Mouse (Mus musculus) liver, adult 2 months (tissue): ENCODE measurements around the gene Slc32a1.

Experiments used
- CTCF ChIP-seq: fragments of 200-500 bp; IDR thresholded peaks from 2 replicates; pipeline ENCODE4 v1.5.1; 2011; ENCODE audit warnings: low read depth, low read length, control low read depth
- POLR2A ChIP-seq: fragments of 200-500 bp; IDR thresholded peaks from 2 replicates; pipeline ENCODE4 v1.6.1; 2011; ENCODE audit warnings: low read length, control low read depth; ENCODE audit not compliant: insufficient read depth; ENCODE audit errors: extremely low read depth

DNA sequence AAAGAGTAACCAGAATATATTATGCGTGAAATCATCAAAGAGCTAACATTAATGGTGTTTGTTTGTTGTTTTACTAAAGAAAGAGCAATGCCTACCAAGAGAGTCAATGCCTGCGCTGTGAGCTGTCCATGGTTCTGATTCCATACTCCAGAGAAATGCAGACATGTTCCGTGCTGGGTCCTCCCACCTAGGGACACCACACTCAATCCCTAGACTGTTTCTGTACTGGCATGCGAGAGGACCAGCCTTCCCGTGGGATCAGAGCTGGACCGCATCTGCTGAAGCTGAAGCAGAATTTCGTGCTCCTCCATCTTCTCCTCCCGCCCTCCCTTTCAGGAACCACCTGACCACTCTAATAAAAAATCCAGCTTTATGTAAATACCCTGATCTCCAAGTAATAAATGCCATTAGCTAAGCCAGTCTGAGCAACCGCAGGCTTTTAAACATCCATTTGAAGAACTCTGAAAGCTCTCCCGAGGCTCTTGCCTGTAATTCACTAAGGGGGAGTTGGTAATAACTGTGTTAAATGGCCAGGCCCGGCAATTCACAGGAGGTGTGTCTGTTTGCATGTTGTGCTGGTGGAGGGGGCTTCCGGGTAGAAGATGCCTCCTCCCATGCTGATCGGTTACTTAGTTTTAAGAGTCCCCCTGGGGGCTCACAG lies 40.0 kb upstream of the Slc32a1 start:
- TF ChIP-seq CTCF (no peak), POLR2A (no peak)
